Mouse (Mus musculus): Measurements from ENCODE around the gene Trabd2b. TPM values are rescaled to one million over a fixed set of nuclear protein-coding genes. Genes with fewer than 3 reads are reported as not detected.

Gene Trabd2b
- total RNA-seq, 1 experiment: 0.31 TPM

DNA sequence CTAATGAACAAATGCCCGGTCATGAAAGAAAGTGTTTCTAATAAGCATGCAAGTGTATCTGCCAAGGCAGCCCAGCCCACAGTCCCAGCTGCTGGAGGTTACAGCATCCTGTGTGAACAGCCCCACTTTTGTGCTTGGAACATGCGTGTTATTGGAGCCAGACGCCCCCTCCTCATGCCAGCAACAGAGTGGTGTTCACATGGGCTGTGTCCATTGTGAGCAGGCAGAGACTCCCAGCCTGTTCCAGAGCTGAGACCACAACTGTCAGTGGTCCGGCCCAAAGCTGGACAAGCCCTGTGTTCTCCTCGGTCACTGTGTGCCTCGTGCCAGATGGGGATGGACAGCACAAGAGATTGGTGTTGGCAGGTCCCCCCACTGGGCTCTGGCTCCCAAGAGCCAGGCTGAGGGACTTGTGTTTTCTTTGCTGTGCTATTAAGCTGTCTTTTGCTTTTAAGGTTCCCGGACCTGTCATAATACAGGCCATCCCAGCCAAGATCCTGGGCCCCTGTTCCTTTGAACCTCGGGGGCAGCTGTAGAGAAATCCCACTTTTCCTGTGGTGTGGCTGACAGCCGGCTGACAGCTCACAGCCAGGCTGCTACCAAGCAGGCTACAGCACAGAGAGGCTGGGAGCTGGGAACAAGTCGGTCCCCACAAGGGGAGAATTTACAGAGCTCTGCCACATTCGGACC lies 70.7 kb downstream of the Trabd2b start:
- no peak overlapping the region for H3K9ac ChIP-seq (ENCODE audit: insufficient read depth, low read depth, low read length, poor library complexity, severe bottlenecking)
- TF ChIP-seq ZC3H11A (IDR thresholded peaks at IDR 0.05; ENCODE audit: borderline replicate concordance, low read depth, low read length) (no peak), HCFC1 (IDR thresholded peaks at IDR 0.05; ENCODE audit: borderline replicate concordance, insufficient read depth, low read length) (no peak), CHD2 (IDR thresholded peaks at IDR 0.05; ENCODE audit: low read depth, low read length) (no peak), MAFK (IDR thresholded peaks at IDR 0.05; ENCODE audit: insufficient read depth, low read depth, low read length) (no peak), ZNF384 (IDR thresholded peaks at IDR 0.05; ENCODE audit: low read depth, low read length) (no peak)
- no peaks in the 10 kb centered on the region for H3K36me3 ChIP-seq (ENCODE audit: control insufficient read depth, insufficient read depth, low read length, poor library complexity, severe bottlenecking)
- H3K27ac ChIP-seq (ENCODE audit: insufficient read depth, low read depth, low read length, poor library complexity, severe bottlenecking): no peak overlapping the region
- no peak overlapping the region for H3K4me3 ChIP-seq (ENCODE audit: insufficient read depth in 1 of 2, low read depth in 1 of 2, low read length in 2 of 2, poor library complexity in 1 of 2, severe bottlenecking in 1 of 2)
- in situ Hi-C loops (cut with MboI; ENCODE audit: low sequenced_read_pairs in 2 of 2, unreplicated experiment in 2 of 2): no loop called here
- H3K4me1 ChIP-seq (ENCODE audit: control insufficient read depth in 2 of 2, insufficient read depth in 2 of 2, low read length in 2 of 2, poor library complexity in 1 of 2): no peaks in the 10 kb centered on the region
- no peak for DNase-seq (ENCODE audit: low read depth, low spot score)
- H3K9me3 ChIP-seq (ENCODE audit: control insufficient read depth, insufficient read depth, low read depth, low read length): no peaks in the 10 kb centered on the region

- in situ Hi-C loops (cut with MboI; ENCODE audit: low sequenced_read_pairs in 2 of 2, unreplicated experiment in 2 of 2): no loop called here
- H3K4me3 ChIP-seq (ENCODE audit: insufficient read depth in 1 of 2, low read depth in 1 of 2, low read length in 2 of 2, poor library complexity in 1 of 2, severe bottlenecking in 1 of 2): no peak overlapping the region
- DNase-seq (ENCODE audit: low read depth, low spot score): no peak
- H3K9me3 ChIP-seq (ENCODE audit: control insufficient read depth, insufficient read depth, low read depth, low read length): no peaks in the 10 kb centered on the region
- H3K4me1 ChIP-seq (ENCODE audit: control insufficient read depth in 2 of 2, insufficient read depth in 2 of 2, low read length in 2 of 2, poor library complexity in 1 of 2): no peaks in the 10 kb centered on the region
- no peak overlapping the region for H3K9ac ChIP-seq (ENCODE audit: insufficient read depth, low read depth, low read length, poor library complexity, severe bottlenecking)
- TF ChIP-seq MAFK (IDR thresholded peaks at IDR 0.05; ENCODE audit: insufficient read depth, low read depth, low read length): no peak
- no peak for TF ChIP-seq ZC3H11A (IDR thresholded peaks at IDR 0.05; ENCODE audit: borderline replicate concordance, low read depth, low read length)
- TF ChIP-seq ZNF384 (IDR thresholded peaks at IDR 0.05; ENCODE audit: low read depth, low read length): no peak
- TF ChIP-seq HCFC1 (IDR thresholded peaks at IDR 0.05; ENCODE audit: borderline replicate concordance, insufficient read depth, low read length): no peak
- TF ChIP-seq CHD2 (IDR thresholded peaks at IDR 0.05; ENCODE audit: low read depth, low read length): no peak
- H3K36me3 ChIP-seq (ENCODE audit: control insufficient read depth, insufficient read depth, low read length, poor library complexity, severe bottlenecking): no peaks in the 10 kb centered on the region
- H3K27ac ChIP-seq (ENCODE audit: insufficient read depth, low read depth, low read length, poor library complexity, severe bottlenecking): no peak overlapping the region
Observed at GRCm38 (mm10) chr4:114481518-114481917, 75.0 kb downstream of the Trabd2b start.

DNA sequence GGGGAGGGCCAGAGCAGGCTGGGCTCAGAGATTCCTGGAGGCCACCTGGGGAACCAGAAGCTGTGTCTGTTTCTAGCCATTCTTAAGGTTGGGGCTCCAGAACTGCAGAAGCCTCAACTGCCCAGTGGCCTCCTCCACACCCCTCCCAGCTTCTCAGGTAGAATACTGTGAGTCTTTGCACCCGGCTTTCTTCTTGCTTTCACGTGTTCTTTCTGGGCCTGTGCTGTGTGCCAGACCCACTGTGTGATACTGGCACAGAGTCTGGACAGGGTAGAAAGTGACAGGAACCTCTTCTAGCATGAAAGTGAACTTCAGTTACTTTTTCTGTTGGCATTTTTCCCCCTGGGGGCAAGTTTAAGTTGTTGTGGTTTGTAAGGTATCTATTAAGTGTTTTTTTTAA lies 77.6 kb downstream of the Trabd2b start:
- H3K9ac ChIP-seq (ENCODE audit: insufficient read depth, low read depth, low read length, poor library complexity, severe bottlenecking): no peak overlapping the region
- no peak for TF ChIP-seq CHD2 (IDR thresholded peaks at IDR 0.05; ENCODE audit: low read depth, low read length)
- no peak for TF ChIP-seq HCFC1 (IDR thresholded peaks at IDR 0.05; ENCODE audit: borderline replicate concordance, insufficient read depth, low read length)
- TF ChIP-seq MAFK (IDR thresholded peaks at IDR 0.05; ENCODE audit: insufficient read depth, low read depth, low read length): no peak
- no peak for TF ChIP-seq ZNF384 (IDR thresholded peaks at IDR 0.05; ENCODE audit: low read depth, low read length)
- TF ChIP-seq ZC3H11A (IDR thresholded peaks at IDR 0.05; ENCODE audit: borderline replicate concordance, low read depth, low read length): no peak
- H3K36me3 ChIP-seq (ENCODE audit: control insufficient read depth, insufficient read depth, low read length, poor library complexity, severe bottlenecking): no peaks in the 10 kb centered on the region
- no peak for DNase-seq (ENCODE audit: low read depth, low spot score)
- H3K27ac ChIP-seq (ENCODE audit: insufficient read depth, low read depth, low read length, poor library complexity, severe bottlenecking): no peak overlapping the region
- no peak overlapping the region for H3K4me3 ChIP-seq (ENCODE audit: insufficient read depth in 1 of 2, low read depth in 1 of 2, low read length in 2 of 2, poor library complexity in 1 of 2, severe bottlenecking in 1 of 2)
- H3K9me3 ChIP-seq (ENCODE audit: control insufficient read depth, insufficient read depth, low read depth, low read length): no peaks in the 10 kb centered on the region
- no peaks in the 10 kb centered on the region for H3K4me1 ChIP-seq (ENCODE audit: control insufficient read depth in 2 of 2, insufficient read depth in 2 of 2, low read length in 2 of 2, poor library complexity in 1 of 2)
- in situ Hi-C loops (cut with MboI; ENCODE audit: low sequenced_read_pairs in 2 of 2, unreplicated experiment in 2 of 2): no loop called here

- no peak overlapping the region for H3K27ac ChIP-seq (ENCODE audit: insufficient read depth, low read depth, low read length, poor library complexity, severe bottlenecking)
- TF ChIP-seq ZNF384 (IDR thresholded peaks at IDR 0.05; ENCODE audit: low read depth, low read length) (no peak), CHD2 (IDR thresholded peaks at IDR 0.05; ENCODE audit: low read depth, low read length) (no peak), ZC3H11A (IDR thresholded peaks at IDR 0.05; ENCODE audit: borderline replicate concordance, low read depth, low read length) (no peak), HCFC1 (IDR thresholded peaks at IDR 0.05; ENCODE audit: borderline replicate concordance, insufficient read depth, low read length) (no peak), MAFK (IDR thresholded peaks at IDR 0.05; ENCODE audit: insufficient read depth, low read depth, low read length) (no peak)
- DNase-seq (ENCODE audit: low read depth, low spot score): no peak
- H3K4me3 ChIP-seq (ENCODE audit: insufficient read depth in 1 of 2, low read depth in 1 of 2, low read length in 2 of 2, poor library complexity in 1 of 2, severe bottlenecking in 1 of 2): no peak overlapping the region
- no peaks in the 10 kb centered on the region for H3K36me3 ChIP-seq (ENCODE audit: control insufficient read depth, insufficient read depth, low read length, poor library complexity, severe bottlenecking)
- H3K9ac ChIP-seq (ENCODE audit: insufficient read depth, low read depth, low read length, poor library complexity, severe bottlenecking): no peak overlapping the region
- no peaks in the 10 kb centered on the region for H3K9me3 ChIP-seq (ENCODE audit: control insufficient read depth, insufficient read depth, low read depth, low read length)
- in situ Hi-C loops (cut with MboI; ENCODE audit: low sequenced_read_pairs in 2 of 2, unreplicated experiment in 2 of 2): no loop called here
- H3K4me1 ChIP-seq (ENCODE audit: control insufficient read depth in 2 of 2, insufficient read depth in 2 of 2, low read length in 2 of 2, poor library complexity in 1 of 2): no peaks in the 10 kb centered on the region
Observed at GRCm38 (mm10) chr4:114485996-114486395, 79.5 kb downstream of the Trabd2b start.

Data from ES-E14 (cell line).